Mouse (Mus musculus): ENCODE results near the gene Klc2. TPM values are rescaled to one million over a fixed set of nuclear protein-coding genes. Genes with fewer than 3 reads are reported as not detected.

The Klc2 gene
- polyA plus RNA-seq, 1 experiment from 2014 or later = 24.5 TPM

GRCm38 (mm10) chr19:5139640-5140039 lies 21.3 kb upstream of the Klc2 start:
- Histone ChIP-seq H3K4me3 (ENCODE audit: low read length) (no peak overlapping the region), H3K9ac (ENCODE audit: low read depth, low read length) (no peak overlapping the region), H3K9me3 (ENCODE audit: control insufficient read depth, low read length) (no peaks in the 10 kb centered on the region), H3K27ac (ENCODE audit: low read depth, low read length) (no peak overlapping the region), H3K4me2 (replicated peaks; ENCODE audit: low read depth, low read length) (no peak overlapping the region), H3K36me3 (ENCODE audit: control insufficient read depth, insufficient read depth, low read length) (peaks cover 44% of the 10 kb centered on the region), H3K4me1 (ENCODE audit: control insufficient read depth, insufficient read depth, low read length) (no peaks in the 10 kb centered on the region), H3K27me3 (ENCODE audit: control insufficient read depth, insufficient read depth, low read length) (no peaks in the 10 kb centered on the region)
- ATAC-seq (ENCODE audit: low FRiP score, low TSS enrichment) = no peak
- WGBS = 2% methylated on average over 2 of the region's 2 CpGs

GRCm38 (mm10) chr19:5131237-5131636 lies 12.9 kb upstream of the Klc2 start:
- Histone ChIP-seq H3K27ac (ENCODE audit: low read depth, low read length) (no peak overlapping the region), H3K27me3 (ENCODE audit: control insufficient read depth, insufficient read depth, low read length) (no peaks in the 10 kb centered on the region), H3K4me1 (ENCODE audit: control insufficient read depth, insufficient read depth, low read length) (no peaks in the 10 kb centered on the region), H3K9me3 (ENCODE audit: control insufficient read depth, low read length) (no peaks in the 10 kb centered on the region), H3K9ac (ENCODE audit: low read depth, low read length) (no peak overlapping the region), H3K36me3 (ENCODE audit: control insufficient read depth, insufficient read depth, low read length) (peaks cover 20% of the 10 kb centered on the region), H3K4me3 (ENCODE audit: low read length) (no peak overlapping the region), H3K4me2 (replicated peaks; ENCODE audit: low read depth, low read length) (no peak overlapping the region)
- no peak for ATAC-seq (ENCODE audit: low FRiP score, low TSS enrichment)
- WGBS = 60% methylated on average over 4 of the region's 4 CpGs

- H3K9ac ChIP-seq (ENCODE audit: low read depth, low read length) = no peak overlapping the region
- WGBS = 40% methylated on average over 1 of the region's 1 CpGs
- H3K9me3 ChIP-seq (ENCODE audit: control insufficient read depth, low read length) = no peaks in the 10 kb centered on the region
- no peak for ATAC-seq (ENCODE audit: low FRiP score, low TSS enrichment)
- no peaks in the 10 kb centered on the region; the same call in 1 of the 2 replicates for H3K27me3 ChIP-seq (ENCODE audit: control insufficient read depth, insufficient read depth, low read length)
- no peak overlapping the region for H3K4me3 ChIP-seq (ENCODE audit: low read length)
- peaks cover 12% of the 10 kb centered on the region for H3K36me3 ChIP-seq (ENCODE audit: control insufficient read depth, insufficient read depth, low read length)
- H3K4me2 ChIP-seq (replicated peaks; ENCODE audit: low read depth, low read length) = no peak overlapping the region
- no peak overlapping the region for H3K27ac ChIP-seq (ENCODE audit: low read depth, low read length)
- H3K4me1 ChIP-seq (ENCODE audit: control insufficient read depth, insufficient read depth, low read length) = no peaks in the 10 kb centered on the region
Observed at GRCm38 (mm10) chr19:5129770-5130169, 11.4 kb upstream of the Klc2 start.

- ATAC-seq (ENCODE audit: low FRiP score, low TSS enrichment) = no peak
- Histone ChIP-seq H3K4me1 (ENCODE audit: control insufficient read depth, insufficient read depth, low read length) (peaks cover under 1% of the 10 kb centered on the region), H3K36me3 (ENCODE audit: control insufficient read depth, insufficient read depth, low read length) (no peaks in the 10 kb centered on the region), H3K9ac (ENCODE audit: low read depth, low read length) (no peak overlapping the region), H3K27ac (ENCODE audit: low read depth, low read length) (no peak overlapping the region), H3K27me3 (ENCODE audit: control insufficient read depth, insufficient read depth, low read length) (no peaks in the 10 kb centered on the region; the same call in 1 of the 2 replicates), H3K9me3 (ENCODE audit: control insufficient read depth, low read length) (no peaks in the 10 kb centered on the region), H3K4me2 (replicated peaks; ENCODE audit: low read depth, low read length) (no peak overlapping the region), H3K4me3 (ENCODE audit: low read length) (no peak overlapping the region)
- WGBS = 72% methylated on average over 7 of the region's 7 CpGs
Observed at GRCm38 (mm10) chr19:5124055-5124614, 5.8 kb upstream of the Klc2 start.

- 76% methylated on average over 3 of the region's 3 CpGs for WGBS
- ATAC-seq (ENCODE audit: low FRiP score, low TSS enrichment) = no peak
- H3K4me3 ChIP-seq (ENCODE audit: low read length) = no peak overlapping the region
Observed at GRCm38 (mm10) chr19:5123241-5123640, 4.9 kb upstream of the Klc2 start.

GRCm38 (mm10) chr19:5122492-5122891 lies 4.1 kb upstream of the Klc2 start:
- Histone ChIP-seq H3K9ac (ENCODE audit: low read depth, low read length) (no peak overlapping the region), H3K27me3 (ENCODE audit: control insufficient read depth, insufficient read depth, low read length) (no peaks in the 10 kb centered on the region; the same call in 1 of the 2 replicates), H3K36me3 (ENCODE audit: control insufficient read depth, insufficient read depth, low read length) (no peaks in the 10 kb centered on the region), H3K4me1 (ENCODE audit: control insufficient read depth, insufficient read depth, low read length) (peaks cover 8% of the 10 kb centered on the region), H3K27ac (ENCODE audit: low read depth, low read length) (no peak overlapping the region), H3K9me3 (ENCODE audit: control insufficient read depth, low read length) (no peaks in the 10 kb centered on the region), H3K4me3 (ENCODE audit: low read length) (no peak overlapping the region), H3K4me2 (replicated peaks; ENCODE audit: low read depth, low read length) (no peak overlapping the region)
- ATAC-seq (ENCODE audit: low FRiP score, low TSS enrichment) = no peak
- 79% methylated on average over 10 of the region's 10 CpGs for WGBS

More at GRCm38 (mm10) chr19:5123241-5123640, 4.9 kb upstream of the Klc2 start:
- Histone ChIP-seq H3K9ac (ENCODE audit: low read depth, low read length) (no peak overlapping the region), H3K27ac (ENCODE audit: low read depth, low read length) (no peak overlapping the region), H3K4me2 (replicated peaks; ENCODE audit: low read depth, low read length) (no peak overlapping the region), H3K27me3 (ENCODE audit: control insufficient read depth, insufficient read depth, low read length) (no peaks in the 10 kb centered on the region; the same call in 1 of the 2 replicates), H3K36me3 (ENCODE audit: control insufficient read depth, insufficient read depth, low read length) (no peaks in the 10 kb centered on the region), H3K9me3 (ENCODE audit: control insufficient read depth, low read length) (no peaks in the 10 kb centered on the region), H3K4me1 (ENCODE audit: control insufficient read depth, insufficient read depth, low read length) (peaks cover 8% of the 10 kb centered on the region)

GRCm38 (mm10) chr19:5117494-5118383 lies 621 bp downstream of the Klc2 start:
- Histone ChIP-seq H3K4me1 (ENCODE audit: control insufficient read depth, insufficient read depth, low read length) (peaks cover 12% of the 10 kb centered on the region), H3K27ac (ENCODE audit: low read depth, low read length) (peak overlapping the region; percentile 89), H3K36me3 (ENCODE audit: control insufficient read depth, insufficient read depth, low read length) (peaks cover 10% of the 10 kb centered on the region; the same call in 1 of the 2 replicates), H3K9ac (ENCODE audit: low read depth, low read length) (peak overlapping the region; percentile 76), H3K4me2 (replicated peaks; ENCODE audit: low read depth, low read length) (peak overlapping the region; percentile 94), H3K9me3 (ENCODE audit: control insufficient read depth, low read length) (no peaks in the 10 kb centered on the region), H3K4me3 (ENCODE audit: low read length) (peak overlapping the region; percentile 88), H3K27me3 (ENCODE audit: control insufficient read depth, insufficient read depth, low read length) (no peaks in the 10 kb centered on the region)
- ATAC-seq (ENCODE audit: low FRiP score, low TSS enrichment) = peak; percentile 90
- under 1% methylated on average over 78 of the region's 83 CpGs for WGBS

GRCm38 (mm10) chr19:5113783-5114182 lies 4.6 kb downstream of the Klc2 start:
- Histone ChIP-seq H3K4me1 (ENCODE audit: control insufficient read depth, insufficient read depth, low read length) (peaks cover 11% of the 10 kb centered on the region), H3K4me2 (replicated peaks; ENCODE audit: low read depth, low read length) (no peak overlapping the region), H3K27ac (ENCODE audit: low read depth, low read length) (no peak overlapping the region), H3K36me3 (ENCODE audit: control insufficient read depth, insufficient read depth, low read length) (peaks cover 49% of the 10 kb centered on the region), H3K4me3 (ENCODE audit: low read length) (no peak overlapping the region), H3K9ac (ENCODE audit: low read depth, low read length) (no peak overlapping the region), H3K27me3 (ENCODE audit: control insufficient read depth, insufficient read depth, low read length) (no peaks in the 10 kb centered on the region), H3K9me3 (ENCODE audit: control insufficient read depth, low read length) (no peaks in the 10 kb centered on the region)
- WGBS = 97% methylated on average over 7 of the region's 7 CpGs
- ATAC-seq (ENCODE audit: low FRiP score, low TSS enrichment) = no peak

All from kidney, embryonic 14.5 days (tissue).